Mouse (Mus musculus) B cell, adult (primary cell): Measurements from ENCODE around the gene Gnat1. TPM values are rescaled to one million over a fixed set of nuclear protein-coding genes. Genes with fewer than 3 reads are reported as not detected.

Source experiments
- total RNA-seq: library from RNA; stranded (reverse); gene quantifications from 4 replicates; pipeline ENCODE4 v1.2.4, GENCODE M21; 2023; ENCODE audit not compliant: inconsistent age

Gnat1 gene
- 0.51 to 3.0 TPM (median 1.1 TPM) in 3 of 4 replicates, not detected in the other for total RNA-seq

GRCm38 (mm10) chr9:107679501-107679900 is at the start of gene Gnat1:
Gene Gnat1, minus strand, starts transcription at chr9:107679712.

GRCm38 (mm10) chr9:107709697-107710483 is 30.4 kb upstream of the Gnat1 start, which contains the start of gene Sema3f:
Gene Sema3f, minus strand, starts transcription at chr9:107710475.

DNA sequence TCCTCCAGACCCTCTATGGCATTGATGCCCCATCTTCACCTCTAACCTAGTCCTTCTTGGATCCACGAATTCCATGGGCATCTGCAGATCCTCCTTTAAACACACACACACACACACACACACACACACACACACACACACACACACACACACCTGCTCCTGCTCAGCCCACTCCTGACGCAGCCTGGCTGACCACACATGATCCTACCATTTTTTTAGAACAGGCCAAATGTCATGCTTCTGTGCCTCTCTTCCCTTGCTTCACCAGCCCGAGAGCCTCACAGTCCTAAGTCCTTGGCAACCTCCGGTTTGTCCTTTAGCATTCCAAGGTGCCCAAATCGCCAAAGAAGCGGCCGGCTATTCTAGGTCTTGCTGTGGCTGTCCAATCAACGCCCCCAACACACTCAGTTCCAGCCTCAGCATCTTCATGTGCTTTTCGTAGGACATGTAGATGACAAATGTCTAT is 10.0 kb downstream of the Gnat1 start, which contains the start of gene Slc38a3:
TSS of gene Slc38a3 (minus strand) at position 51 of the 466 bp plus-strand sequence.

GRCm38 (mm10) chr9:107635279-107636028 is 44.1 kb downstream of the Gnat1 start, which contains the start of gene Gnai2:
Gene Gnai2, minus strand, starts transcription at chr9:107635367.

Other genes with a start within 250 kb of the Gnat1 start
- 22.8 to 26.5 TPM (median 26.1 TPM) in 4 replicates for gene Tmem115, start 145.8 kb downstream of the Gnat1 start, total RNA-seq
- gene Cyb561d2, start 137.5 kb downstream of the Gnat1 start, total RNA-seq, result 13.7 to 16.6 TPM (median 14.5 TPM) in 4 replicates
- 23.5 to 29.7 TPM (median 25.9 TPM) in 4 replicates for gene Nprl2, start 137.5 kb downstream of the Gnat1 start, total RNA-seq
- 0.54 to 1.1 TPM in 2 of 4 replicates, not detected in the others for gene Zmynd10, start 132.4 kb downstream of the Gnat1 start, total RNA-seq
- gene Rassf1, start 128.2 kb downstream of the Gnat1 start, total RNA-seq, result 62.1 to 68.3 TPM (median 65.1 TPM) in 4 replicates
- 22.7 to 26.0 TPM (median 23.6 TPM) in 4 replicates for gene Tusc2, start 116.5 kb downstream of the Gnat1 start, total RNA-seq
- 2.3 to 8.2 TPM (median 3.1 TPM) in 4 replicates for gene Hyal2, start 111.8 kb downstream of the Gnat1 start, total RNA-seq
- 2.9 to 5.6 TPM (median 4.3 TPM) in 4 replicates for gene Hyal1, start 102.8 kb downstream of the Gnat1 start, total RNA-seq
- 9.9 to 12.6 TPM (median 10.4 TPM) in 4 replicates for gene Naa80, start 100.8 kb downstream of the Gnat1 start, total RNA-seq
- 1.4 to 2.6 TPM (median 1.8 TPM) in 4 replicates for gene Hyal3, start 98.9 kb downstream of the Gnat1 start, total RNA-seq
- 24.5 to 28.9 TPM (median 26.8 TPM) in 4 replicates for gene Ifrd2, start 92.1 kb downstream of the Gnat1 start, total RNA-seq
- gene Sema3b, start 70.5 kb downstream of the Gnat1 start, total RNA-seq, result 0.64 to 2.6 TPM (median 1.4 TPM) in 4 replicates
- 627 to 662 TPM (median 650 TPM) in 4 replicates for gene Gnai2, start 44.3 kb downstream of the Gnat1 start, total RNA-seq
- gene Slc38a3, start 10.2 kb downstream of the Gnat1 start, total RNA-seq, result not detected in 4 replicates
- gene Sema3f, start 30.8 kb upstream of the Gnat1 start, total RNA-seq, result 1.2 TPM in 1 of 4 replicates, not detected in the others
- gene Rbm5, start 91.3 kb upstream of the Gnat1 start, total RNA-seq, result 286 to 321 TPM (median 308 TPM) in 4 replicates
- gene Rbm6, start 193.5 kb upstream of the Gnat1 start, total RNA-seq, result 105 to 119 TPM (median 118 TPM) in 4 replicates
- gene Mon1a, start 208.4 kb upstream of the Gnat1 start, total RNA-seq, result 13.3 to 16.8 TPM (median 15.5 TPM) in 4 replicates
- gene Mst1r, start 227.2 kb upstream of the Gnat1 start, total RNA-seq, result 0.09 to 0.67 TPM (median 0.62 TPM) in 4 replicates
- not detected in 4 replicates for gene Actl11, start 248.8 kb upstream of the Gnat1 start, total RNA-seq